Mouse (Mus musculus) heart, adult 8-10 months (tissue): ENCODE measurements at regions not wholly inside any gene's neighbourhood (a gene's known extent, or its start where the extent isn't known, plus 50 kb on each side); places are given as distances from the start of the nearest gene placed in this dataset.
A peak's percentile ranks its signal among the peaks of the same experiment; 100 is the strongest.

Experiments
- DNase-seq: peaks from one replicate; pipeline ENCODE4 v3.0.0; 2022; ENCODE audit warnings: low spot score

DNA sequence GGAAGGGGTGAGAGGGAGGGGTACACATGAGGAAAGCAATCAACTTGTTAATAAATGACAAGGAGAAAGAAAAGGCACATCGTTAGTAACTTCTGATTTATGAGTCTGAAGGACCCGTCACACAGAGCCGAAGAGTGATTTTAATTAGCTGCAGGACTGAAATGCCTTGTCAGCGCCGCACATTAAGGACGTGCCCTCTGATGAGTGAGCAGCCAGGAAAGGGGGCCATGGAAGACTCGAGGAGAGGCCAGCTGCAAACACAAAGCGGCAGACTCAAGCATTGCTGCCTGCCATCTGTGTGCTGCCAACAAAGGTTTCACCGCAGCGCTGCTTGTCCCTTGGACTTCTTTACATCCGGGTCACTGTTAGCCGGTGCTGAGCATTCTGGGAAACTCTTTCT is 184.8 kb upstream of the Fn1 start:
- DNase-seq = no peak

DNA sequence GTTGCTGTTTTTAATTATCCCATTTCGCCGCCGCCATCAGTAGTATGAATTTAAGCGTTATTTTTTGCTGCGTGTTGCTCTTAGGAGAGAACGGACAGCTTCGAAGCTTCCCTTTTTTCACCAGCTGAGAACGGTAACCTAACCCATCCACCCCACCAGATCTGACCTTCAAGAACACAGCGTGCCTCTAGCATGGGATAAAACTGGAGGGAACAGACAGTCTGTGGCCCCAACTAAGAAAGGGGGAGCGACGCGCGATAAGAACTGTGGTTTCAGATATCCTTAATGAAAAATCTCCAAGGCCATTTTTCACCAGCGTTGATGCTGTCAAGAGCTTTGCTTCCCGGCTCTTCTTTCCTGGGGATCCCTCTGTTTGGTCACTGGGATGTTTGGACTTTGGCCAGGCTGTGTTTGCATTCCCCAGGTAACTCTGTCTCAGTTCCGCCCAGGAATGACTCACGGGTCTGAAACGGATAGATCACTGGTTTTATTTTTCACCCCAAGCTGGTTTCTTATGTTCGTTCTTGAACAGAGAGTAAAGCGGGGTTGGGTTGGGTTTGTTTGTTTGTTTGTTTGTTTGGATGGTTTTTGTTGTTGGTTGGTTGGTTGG is 184.1 kb upstream of the Fn1 start:
- no peak for DNase-seq

DNA sequence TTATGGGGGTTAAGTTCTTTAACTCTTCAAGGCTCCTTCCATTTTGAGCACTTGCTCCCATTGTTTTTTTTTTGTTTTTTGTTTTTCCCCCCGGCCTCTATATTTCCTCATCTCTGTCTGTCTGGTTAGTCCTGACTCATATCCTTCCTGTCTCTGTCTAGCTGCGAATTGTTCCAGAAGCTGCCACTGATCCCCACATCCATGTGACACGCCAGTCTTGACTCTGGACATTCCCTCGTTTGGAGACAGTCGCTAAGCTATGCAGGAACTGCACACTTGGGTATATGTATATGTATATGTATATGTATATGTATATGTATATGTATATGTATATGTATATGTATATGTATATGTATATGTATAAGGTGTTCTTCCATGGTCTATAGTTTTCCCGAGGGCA is 177.4 kb upstream of the Fn1 start:
- DNase-seq = no peak

DNA sequence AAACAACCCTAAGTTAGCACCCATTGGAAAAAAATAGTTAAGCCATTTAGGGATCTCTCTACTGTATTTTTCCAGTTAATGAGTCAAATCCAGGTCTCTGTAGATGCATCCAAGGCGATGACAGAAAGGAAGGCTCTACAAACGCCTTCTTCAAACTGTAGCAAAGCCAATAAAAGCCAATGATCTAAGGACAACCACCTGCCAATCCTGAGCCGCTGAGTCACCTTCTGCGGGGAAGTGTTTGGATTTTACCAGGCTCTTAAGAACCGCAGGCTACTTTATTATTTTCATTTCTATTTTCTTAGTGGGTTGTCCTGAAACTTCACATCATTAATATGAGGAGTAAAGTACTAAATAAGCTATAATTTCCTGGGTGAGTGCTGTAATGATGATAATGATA is 171.4 kb upstream of the Fn1 start:
- DNase-seq = no peak

DNA sequence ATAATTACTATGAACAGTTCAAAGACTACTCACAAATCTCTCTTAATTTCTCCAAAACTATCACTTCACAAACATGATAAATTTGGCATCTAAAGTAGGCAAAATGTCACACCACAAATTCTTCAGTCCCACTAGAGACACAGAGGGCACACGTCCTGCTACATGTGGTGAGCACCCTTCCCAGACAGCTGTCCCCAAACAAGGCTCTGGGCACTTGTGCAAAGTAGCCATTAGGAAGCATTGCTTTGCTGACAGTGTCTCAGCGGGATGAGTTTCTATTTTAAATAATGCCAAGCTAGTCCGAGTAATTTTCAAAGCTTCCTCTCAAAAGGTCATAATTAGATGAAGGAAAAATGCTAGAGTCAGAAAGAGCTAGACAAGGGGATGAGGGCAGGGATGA is 169.1 kb upstream of the Fn1 start:
- DNase-seq = no peak

DNA sequence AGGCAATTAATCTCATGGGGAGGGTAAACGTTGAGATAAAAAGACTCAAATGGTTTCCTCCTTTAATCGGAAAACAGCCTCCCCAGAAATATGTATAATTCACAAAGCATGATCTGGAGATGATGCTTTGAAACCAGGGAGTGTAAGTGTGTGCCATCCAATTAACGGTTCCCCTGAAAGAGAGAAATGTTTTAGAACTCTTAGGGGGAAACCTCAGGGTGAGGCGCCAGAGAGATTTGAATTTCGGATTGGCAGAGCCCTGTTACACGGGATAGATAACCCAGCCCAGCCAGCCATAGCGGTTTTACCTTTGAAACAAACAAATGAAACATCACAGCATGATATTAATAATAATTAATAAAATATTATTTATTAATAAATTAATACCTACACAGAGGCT is 168.1 kb upstream of the Fn1 start:
- no peak for DNase-seq

DNA sequence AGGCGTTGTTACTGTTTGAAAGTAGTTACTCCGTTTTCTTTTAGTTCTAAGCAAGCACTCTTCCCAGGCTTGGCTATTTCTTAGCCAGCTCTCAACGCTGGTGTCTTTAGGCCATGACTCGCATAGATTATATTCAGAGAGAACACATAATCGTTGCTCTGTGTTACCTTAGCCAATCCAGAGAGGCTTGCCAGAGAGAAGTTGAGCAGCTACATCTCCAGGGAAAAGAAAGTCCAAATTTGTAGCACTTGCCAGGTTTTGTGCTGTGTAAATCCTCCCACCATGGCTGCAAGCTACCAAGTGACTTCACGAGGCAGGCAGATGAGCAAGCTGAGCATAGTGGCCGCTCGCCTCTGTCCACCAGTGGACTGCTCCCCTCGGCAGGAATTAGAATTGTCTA is 163.3 kb upstream of the Fn1 start:
- DNase-seq = no peak

DNA sequence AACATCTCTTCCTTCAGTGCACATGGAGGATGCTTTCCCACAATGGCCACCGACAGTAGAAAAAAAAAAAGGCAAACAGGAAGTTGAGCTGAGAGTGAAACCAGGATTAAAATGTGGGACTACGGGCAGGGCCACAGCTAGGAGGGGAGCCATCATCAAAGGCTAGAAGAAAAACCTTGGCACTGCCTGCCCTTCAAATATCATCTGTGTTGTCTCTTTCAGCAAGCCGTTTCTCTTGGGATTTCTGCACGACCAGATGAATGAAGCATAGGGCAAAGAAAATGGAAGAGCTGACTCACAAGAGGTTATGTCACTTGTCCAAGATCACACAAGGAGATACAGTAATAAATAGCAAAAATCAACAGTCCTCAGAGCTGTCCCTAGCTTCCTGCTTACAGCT is 161.1 kb upstream of the Fn1 start:
- DNase-seq = no peak

DNA sequence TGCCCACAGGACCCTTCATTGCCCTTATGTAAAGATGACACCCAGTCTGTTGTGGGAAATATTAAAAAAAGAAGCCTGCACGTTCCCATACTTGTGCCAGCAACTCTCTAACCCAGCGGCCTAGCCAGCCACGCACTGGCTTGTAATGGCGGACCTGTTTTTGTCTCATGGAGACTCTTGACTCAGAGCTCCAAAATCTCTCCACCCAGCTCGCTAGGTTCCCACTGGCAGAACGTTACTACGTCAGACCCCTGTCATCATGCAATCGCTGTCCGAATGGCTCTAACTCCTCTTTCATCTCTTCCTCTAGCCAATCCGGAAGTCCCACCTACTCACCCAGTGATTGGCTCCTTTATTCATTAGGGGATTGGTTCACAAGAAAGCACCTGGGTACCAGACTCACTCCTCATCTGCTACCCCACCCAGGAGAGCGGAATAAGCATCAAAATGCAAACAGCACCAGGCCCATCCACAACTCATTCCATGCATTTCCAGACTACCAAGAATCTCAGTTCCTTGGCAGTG is 159.2 kb upstream of the Fn1 start:
- no peak for DNase-seq

DNA sequence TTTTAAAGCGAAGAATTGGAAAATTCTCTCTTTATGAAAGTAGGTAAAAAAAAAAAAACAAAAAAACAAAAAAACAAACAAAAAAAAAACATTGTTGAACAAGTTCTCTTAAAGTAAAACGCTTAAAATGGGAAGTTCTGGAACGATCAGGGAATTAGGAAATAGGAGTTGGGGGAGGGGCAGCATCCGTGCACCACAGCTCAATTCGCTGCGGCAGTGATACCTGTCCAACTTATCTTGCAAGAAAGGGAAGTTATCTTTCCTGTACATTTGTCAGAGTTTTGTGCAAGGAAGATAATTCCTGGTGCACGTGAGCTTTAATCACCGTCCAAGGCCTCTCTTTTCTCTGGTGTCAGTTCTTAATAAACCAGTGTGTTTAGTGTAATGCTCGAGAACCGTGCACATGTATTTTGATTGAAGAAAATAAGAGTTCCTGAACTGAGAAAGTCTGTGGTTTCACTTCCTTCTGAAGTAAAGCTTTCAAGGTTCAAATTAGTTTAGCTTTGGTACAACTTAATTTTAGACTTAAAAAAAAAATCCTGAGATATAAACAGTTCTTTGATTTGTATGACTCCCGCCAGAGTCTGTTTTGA is 158.3 kb upstream of the Fn1 start:
- no peak for DNase-seq

DNA sequence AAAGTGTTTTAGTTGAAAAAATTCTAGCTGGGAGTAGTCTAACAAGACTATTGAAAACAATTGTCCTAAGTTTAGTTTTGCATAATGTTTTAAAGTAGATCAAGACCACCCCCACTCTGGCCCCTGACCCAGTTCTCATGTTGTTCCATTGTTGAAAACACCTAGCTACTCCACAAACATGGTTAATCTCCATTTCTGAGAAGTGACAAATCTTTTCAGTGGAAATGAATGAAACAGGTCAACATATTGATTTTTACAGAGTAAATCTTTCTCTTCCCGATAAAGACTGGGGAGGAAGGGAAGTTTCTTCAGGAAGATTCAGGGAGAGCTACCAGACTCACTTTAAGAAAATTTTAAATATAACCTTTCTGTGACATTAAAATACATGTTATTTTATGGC is 155.0 kb upstream of the Fn1 start:
- DNase-seq = no peak

DNA sequence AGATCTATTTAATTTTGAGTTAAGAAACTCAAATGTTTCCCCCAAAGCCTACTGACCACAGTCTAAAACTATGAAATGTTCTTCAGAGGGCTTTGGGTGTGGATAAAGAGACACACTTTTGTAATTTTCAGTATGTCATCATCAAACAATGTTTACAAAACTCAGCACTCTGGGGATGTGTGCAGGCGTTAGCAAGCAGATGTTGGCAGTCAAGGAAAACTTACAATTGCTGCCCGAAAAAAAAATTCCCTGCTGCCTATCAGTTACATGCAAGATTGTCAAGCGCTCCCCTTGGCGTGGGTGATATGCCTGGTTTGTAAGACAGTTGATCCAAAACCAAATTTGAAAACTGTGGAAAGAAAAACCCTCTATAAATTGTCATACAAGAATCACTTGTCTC is 154.6 kb upstream of the Fn1 start:
- DNase-seq = peak; percentile 39

DNA sequence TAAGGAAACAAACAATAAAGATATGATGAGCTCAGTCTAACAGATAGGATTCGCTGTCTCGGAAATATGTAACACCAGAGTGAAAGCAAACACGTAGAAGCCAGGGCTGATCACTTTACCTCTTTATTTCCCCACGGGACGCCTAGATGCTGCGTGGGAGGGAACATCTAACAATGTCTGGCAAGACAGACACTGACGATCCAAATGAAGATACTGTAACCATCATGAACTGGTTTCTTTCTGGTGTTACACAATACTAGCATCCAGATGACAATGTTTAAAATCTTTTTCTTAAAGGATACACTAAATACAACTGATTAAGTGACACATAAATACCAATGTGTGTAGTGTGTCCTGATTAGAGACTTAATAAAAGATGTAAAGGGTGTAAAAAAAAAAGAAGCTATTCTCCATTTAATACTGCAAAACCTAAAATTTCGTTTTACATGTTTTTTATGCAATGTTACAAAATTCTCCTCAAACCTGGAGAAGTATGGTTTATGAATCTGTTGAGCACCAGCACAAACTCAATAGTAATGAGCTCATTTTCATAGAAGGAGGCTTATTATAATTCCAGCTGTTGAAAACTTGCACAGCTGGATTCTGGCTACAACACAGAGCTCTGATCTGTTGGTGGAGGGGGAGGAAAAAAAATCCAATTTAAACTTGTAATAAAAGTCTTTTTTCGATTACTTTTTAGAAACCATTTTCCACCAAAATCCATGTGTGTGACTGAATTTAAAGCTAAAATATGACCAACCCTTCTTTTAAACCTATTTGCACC is 148.5 kb upstream of the Fn1 start:
- no peak for DNase-seq

DNA sequence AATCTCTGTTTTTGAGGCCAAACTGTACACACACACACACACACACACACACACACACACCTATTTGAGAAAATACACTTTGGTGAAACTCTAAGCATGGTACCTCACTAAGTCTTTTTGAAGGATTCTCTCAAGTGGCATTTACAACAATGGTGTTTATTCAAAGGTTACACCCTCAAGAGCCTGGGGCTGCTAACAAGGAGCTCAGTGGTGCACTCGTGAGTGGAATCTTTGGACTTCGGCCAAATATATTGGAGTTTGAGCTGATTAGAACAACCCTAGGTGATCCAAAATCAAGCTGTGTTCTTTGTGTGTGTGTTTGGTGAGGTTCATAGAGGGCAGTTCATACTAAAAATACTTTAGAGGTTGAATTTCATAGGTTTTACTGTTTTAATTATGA is 147.6 kb upstream of the Fn1 start:
- no peak for DNase-seq

DNA sequence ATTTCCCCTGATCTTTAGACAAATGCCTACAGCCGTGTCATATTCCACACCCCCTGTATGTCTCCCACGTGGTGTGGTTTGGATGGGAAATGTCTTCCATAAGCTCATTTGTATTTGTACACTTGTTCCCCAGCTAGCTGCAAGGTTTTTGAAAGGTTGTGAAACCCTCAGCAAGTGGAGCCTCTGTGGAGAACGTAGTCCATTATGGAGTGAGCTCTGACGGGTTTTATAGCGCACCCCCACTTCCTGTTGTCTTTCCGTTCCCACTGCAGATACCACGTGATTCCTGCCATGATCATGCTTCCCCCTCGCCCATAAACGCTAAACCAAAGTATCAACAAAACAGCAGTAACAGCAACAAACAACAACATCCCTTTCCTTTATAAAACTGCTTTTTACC is 145.6 kb upstream of the Fn1 start:
- DNase-seq = no peak

DNA sequence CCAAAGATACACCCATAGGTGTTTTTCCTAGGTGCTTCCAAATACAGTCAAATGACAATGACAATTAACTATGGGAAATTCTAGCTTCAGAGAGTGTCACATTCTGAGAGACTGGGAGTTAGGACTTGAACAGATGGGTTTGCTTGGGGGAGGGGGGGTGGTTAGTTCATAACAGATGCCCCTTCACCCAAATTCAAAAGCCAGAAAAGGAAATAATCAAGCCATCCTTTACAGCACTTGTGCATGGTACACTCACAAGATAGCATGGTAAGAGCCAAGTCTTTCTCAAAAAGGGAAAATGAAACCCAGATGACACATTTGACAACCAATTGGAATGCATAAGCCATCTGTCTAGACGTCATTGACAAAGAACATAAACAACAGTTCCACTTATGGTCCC is 135.4 kb upstream of the Fn1 start:
- no peak for DNase-seq

DNA sequence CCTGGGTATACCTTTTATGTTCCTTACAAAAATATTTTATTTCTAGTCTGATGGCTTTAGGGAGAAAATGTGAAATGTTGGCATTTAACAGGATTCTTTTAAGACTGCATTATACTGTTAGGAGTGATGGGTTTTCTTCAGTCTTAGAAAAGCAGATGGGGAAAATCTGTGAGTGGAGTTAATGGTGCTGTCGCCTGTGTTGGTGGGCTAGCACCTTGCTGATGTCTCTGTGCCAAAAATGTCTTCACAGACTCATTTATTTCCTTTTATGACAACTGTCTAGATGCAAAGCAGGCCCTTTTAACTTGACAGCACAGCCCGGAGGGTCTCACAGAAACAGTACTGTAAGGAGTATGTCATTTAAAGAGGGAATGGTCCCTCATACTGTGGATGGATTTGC is 131.9 kb upstream of the Fn1 start:
- DNase-seq = no peak

DNA sequence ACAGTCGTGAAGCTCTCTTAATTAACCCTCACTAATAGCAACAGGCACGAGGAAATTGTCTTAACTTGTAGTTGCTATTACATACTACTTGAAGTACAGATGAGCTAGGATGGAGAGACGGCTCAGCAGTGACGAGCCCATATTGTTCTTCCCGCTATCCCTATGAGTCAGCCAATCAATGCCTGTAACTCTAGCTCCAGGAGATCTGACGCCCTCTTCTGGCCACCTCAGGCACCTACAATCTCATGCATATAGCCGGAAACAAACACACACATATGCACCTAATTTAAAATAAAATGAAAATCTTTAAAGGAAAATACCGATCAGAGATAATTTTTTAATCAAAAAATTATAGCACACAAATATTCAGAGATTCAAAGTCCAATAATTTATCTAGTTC is 125.3 kb upstream of the Fn1 start:
- DNase-seq = no peak

DNA sequence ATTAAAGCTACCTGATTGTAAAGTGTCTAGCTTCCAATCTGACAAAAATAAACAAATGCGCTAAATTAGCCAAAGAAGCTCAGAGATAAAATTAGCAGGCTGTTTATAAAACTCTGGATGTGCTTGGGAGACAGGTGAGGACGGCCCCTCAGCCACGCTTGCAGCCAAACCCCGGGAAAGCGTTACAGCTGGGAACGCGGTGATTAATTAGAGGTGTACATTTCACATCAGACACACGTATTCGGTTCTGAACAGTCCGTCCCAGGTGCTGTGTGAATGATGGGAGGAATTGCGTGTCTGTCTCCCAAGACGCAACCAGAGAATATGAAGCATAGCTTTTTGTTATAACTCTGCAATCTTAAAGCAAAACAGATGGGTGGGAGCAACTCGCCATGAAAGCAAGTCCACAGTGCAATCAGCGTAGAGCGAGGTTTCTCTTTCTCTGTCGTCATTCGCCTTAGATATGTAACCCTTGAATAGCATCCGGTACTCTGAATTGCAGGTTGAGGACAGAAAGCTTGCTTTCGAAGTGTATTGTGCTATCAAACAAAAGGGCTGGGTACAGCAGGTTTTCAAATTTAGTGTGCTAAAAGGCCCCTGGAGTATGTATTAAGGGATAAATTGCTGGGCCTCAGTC is 123.0 kb upstream of the Fn1 start:
- DNase-seq = no peak

DNA sequence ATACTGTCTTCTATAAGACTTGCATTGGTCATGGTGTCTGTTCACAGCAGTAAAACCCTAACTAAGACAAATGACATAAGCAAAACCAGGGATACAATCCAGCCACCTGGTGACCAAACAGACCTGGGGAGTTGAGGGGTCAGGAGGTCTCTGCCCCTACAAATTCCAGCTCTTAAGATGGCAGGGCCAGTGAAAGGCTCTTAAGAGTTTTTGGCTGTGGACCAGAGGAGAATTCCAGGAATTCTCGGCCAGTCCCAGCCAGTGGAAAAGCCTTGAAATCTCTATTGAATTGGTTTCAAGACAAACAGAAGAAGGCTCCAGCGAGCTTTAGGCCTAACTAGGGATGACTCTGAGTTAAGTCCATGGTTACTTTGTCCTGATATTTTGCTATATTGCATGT is 119.5 kb upstream of the Fn1 start:
- no peak for DNase-seq

DNA sequence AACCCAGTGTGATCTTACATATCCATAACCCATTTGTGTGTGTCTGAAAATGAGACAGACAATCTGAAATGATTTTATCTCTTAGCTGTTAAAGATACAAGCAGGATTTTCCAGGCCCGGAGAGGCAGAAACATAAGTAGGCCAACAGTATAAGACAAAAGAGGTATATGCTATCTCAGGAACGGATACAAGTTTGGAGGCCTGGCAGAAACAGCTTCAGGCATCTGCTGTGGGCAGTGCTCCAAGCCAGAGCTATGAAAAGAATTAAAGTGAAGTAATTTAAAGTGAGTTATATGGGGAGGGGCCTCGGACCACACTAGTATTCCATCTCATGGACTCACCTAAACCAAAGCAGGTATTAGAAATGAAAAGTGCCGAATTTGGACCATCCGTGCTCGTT is 118.8 kb upstream of the Fn1 start:
- DNase-seq = no peak

DNA sequence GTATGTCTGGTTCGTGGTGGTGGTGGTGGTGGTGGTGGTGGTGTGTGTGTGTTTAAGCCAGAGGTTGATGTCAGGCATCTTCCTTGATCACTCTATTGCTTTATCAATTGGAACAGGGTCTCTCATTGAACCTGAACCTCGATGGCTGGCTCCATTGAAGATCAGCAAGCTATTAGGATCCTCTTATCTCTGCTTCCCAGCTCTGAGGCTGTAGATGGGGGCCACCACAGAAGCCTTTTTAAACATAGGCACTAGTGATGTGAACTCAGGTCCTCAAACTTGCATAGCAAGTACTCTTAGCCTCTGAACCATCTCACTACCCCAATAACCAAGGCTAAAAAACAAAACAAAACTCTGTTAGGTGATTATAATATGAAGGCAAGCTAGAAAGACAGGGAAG is 116.6 kb upstream of the Fn1 start:
- no peak for DNase-seq

DNA sequence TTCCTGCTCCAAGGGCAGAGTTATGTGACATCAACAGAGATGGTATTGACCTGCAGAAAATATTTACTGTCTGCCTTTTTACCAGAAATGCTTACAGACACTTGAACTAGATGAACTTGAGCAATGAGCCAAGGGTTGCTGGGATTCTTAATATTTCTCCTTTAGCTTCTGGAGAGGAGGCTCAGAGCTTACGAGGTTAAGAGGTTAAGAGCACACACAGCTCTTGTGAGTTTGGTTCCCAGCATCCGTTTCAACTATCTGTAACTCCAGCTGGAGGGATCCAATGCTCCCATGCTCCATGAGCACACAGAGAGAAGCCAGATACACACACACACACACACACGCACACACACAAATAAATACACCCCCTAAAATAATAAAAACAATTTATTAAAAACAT is 114.7 kb upstream of the Fn1 start:
- DNase-seq = no peak
